Mouse (Mus musculus) embryonic fibroblast, embryonic 13.5 days (primary cell): ENCODE results near the gene Obox5.
"Not testable (repeated sequence)": the region's sequence is repeated elsewhere in the genome, so short reads cannot be mapped to it uniquely, and the experiment has no call there.

Source experiments
- CTCF ChIP-seq: IDR thresholded peaks from 2 replicates; pipeline ENCODE4 v1.5.1; 2011; ENCODE audit warnings: mild to moderate bottlenecking, control low read depth, low read length, moderate library complexity, borderline replicate concordance; ENCODE audit not compliant: insufficient read depth
- POLR2A ChIP-seq: IDR thresholded peaks from 2 replicates; pipeline ENCODE4 v1.6.1; 2011; ENCODE audit warnings: low read depth, mild to moderate bottlenecking, control low read depth, low read length, moderate library complexity

DNA sequence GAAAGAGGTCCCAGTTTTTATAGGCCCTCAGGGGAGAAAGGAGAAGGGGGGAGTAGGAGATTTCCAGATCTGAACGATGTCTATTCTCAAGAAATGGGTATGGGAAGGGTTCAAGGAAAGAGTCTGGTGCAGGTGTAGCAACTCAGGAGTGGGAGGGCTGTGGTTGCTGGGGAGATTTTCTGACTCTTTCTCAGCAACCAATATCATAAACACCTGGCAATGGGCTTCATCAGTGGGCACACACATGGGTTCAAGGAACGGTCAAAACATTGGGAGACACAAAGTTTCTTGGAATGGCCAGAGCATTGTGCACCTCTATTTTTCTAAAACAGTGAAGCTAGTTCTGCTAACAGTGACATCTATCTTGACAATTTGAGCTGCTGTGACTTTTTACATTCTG, at the start of gene Obox5:
- TF ChIP-seq POLR2A, CTCF: not testable (repeated sequence)
